Mouse (Mus musculus) testis, postnatal 10 days (tissue): ENCODE measurements around the gene Tent4a.
A peak's percentile ranks its signal among the peaks of the same experiment; 100 is the strongest.

ENCODE experiments used
- DNase-seq: peaks from one replicate; pipeline ENCODE4 v3.0.0; 2021; ENCODE audit warnings: low spot score

Gene Tent4a

GRCm38 (mm10) chr13:69460635-69461465 is 73.6 kb downstream of the Tent4a start:
- peak; percentile 87 for DNase-seq

GRCm38 (mm10) chr13:69459657-69460458 is 74.6 kb downstream of the Tent4a start:
- DNase-seq = peak; percentile 89

GRCm38 (mm10) chr13:69458891-69459290 is 75.5 kb downstream of the Tent4a start:
- peak; percentile 17 for DNase-seq

- DNase-seq = peak; percentile 23
Measured at GRCm38 (mm10) chr13:69458461-69458860, 76.0 kb downstream of the Tent4a start.

- peak; percentile 29 for DNase-seq
Measured at GRCm38 (mm10) chr13:69457105-69457504, 77.3 kb downstream of the Tent4a start.

DNA sequence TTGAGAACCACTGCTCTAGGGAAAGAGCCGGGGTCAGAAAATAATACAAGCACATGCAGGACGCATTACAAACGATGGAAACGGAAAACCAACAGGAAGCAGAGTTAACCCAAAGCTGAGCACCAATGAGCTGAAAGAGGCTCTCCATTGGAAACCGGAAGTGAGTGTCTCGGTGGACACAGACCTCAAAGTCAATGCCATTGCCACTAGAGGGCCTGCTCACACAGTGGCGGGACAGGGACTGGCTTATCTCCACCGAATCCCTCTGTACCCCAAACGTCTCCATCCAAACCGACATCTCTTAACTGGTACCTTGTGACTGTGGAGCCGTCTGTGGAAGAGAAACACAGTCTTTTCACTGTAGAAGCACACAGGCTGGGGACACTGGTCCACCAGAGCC is 77.8 kb downstream of the Tent4a start:
- DNase-seq = peak; percentile 35

GRCm38 (mm10) chr13:69455476-69456175 is 78.8 kb downstream of the Tent4a start:
- DNase-seq = peak; percentile 36
